Mouse (Mus musculus) bone marrow, adult 2 months (tissue): ENCODE data around the gene Gm5150.

Source experiments
- CTCF ChIP-seq: fragments of 200-500 bp; IDR thresholded peaks from 2 replicates; pipeline ENCODE4 v1.5.1; 2011; ENCODE audit warnings: low read length, control low read depth; ENCODE audit not compliant: control insufficient read depth, insufficient read depth
- POLR2A ChIP-seq: fragments of 200-500 bp; IDR thresholded peaks from 2 replicates; pipeline ENCODE4 v1.6.1; 2011; ENCODE audit warnings: low read depth, mild to moderate bottlenecking, control low read depth, low read length, borderline replicate concordance; ENCODE audit not compliant: control insufficient read depth

DNA sequence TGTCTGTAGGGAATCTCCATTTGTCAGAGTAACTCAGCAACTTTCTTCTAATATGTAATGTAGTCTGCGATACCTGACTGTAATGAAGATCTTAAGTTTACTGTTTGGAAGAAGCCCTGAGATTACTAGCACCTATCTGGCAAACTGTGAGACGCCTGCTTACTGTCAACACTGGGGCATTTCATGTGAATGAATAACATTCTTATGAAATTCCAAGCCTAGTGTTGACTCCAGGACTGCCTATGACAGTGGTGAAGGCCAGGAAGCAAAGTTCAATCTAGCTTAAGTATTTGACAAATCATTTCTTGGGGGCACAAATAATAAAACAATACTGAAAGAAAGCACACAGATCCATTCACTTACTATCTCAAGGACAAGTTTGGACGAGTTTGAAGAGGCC, 24.0 kb downstream of the Gm5150 start:
- TF ChIP-seq POLR2A (no peak), CTCF (no peak)
